Mouse (Mus musculus) layer of hippocampus, postnatal 25 days (tissue): ENCODE results near the gene Gskip. TPM values are rescaled to one million over a fixed set of nuclear protein-coding genes. Genes with fewer than 3 reads are reported as not detected.

Experiments
- DNase-seq, 2 experiments: peaks; one replicate each; pipeline ENCODE4 v3.0.0; 2022; ENCODE audit warnings: mixed read lengths in 2 of 2, low spot score in 1 of 2; ENCODE audit errors: extremely low spot score in 1 of 2
- total RNA-seq, 2 experiments: library from RNA; stranded (reverse); gene quantifications; 2 replicates each; pipeline ENCODE4 v1.2.3; 2021

Gskip gene
- total RNA-seq = 10 to 100 TPM; 23.3 to 27.1 TPM

- peak; percentile 17 to 31 for DNase-seq
Observed at GRCm38 (mm10) chr12:105683933-105684901, at the start of gene Gskip. Gskip (plus strand) TSS chr12:105684829.

DNA sequence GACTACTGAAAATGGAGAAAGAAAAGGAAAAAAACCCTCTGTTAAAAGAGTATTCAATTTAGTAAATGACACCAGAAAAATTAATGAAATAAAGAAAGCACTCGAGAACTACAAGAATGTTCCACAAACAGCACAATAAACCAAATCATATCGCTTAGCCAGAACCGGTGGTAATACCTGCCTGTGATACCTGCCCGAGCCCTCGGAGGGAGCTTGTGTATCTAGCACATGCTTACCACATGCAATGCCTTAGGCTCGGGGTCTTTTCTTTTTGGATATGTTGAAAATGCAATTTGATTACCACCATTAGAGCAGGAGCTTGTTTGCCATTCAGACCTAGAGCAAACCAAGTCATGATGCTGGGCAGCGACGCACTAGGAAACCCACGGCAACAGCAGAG is 48.1 kb upstream of the Gskip start:
- no peak for DNase-seq

- no peak for DNase-seq
Observed at GRCm38 (mm10) chr12:105637554-105637953, 47.1 kb upstream of the Gskip start.

DNA sequence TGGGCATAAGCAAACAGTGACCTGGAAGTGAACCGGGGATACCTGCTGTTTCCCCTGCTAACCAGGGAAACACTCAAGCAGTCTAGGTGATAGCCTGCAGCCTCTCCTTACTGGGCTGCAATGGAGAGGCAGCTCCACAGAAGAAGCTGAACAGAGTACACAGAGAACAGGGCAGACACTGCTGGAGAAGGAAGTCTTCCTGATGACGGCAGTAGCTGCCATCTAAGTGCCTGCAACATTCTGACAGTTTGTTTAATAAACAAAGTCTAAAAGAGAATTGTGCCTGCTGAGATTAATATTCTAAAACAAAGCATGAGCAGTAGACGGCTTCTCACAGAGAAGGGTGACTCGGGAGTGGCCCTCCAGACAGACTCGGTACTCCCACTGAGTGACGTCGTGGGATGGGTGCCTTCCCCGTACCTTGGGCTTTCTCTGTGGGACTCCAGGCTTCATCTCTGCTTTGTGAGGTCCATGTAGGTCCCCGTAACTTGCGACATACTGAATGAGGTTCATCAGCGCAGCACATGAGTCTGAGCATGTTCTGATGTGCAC is 41.8 kb upstream of the Gskip start:
- DNase-seq = no peak

DNA sequence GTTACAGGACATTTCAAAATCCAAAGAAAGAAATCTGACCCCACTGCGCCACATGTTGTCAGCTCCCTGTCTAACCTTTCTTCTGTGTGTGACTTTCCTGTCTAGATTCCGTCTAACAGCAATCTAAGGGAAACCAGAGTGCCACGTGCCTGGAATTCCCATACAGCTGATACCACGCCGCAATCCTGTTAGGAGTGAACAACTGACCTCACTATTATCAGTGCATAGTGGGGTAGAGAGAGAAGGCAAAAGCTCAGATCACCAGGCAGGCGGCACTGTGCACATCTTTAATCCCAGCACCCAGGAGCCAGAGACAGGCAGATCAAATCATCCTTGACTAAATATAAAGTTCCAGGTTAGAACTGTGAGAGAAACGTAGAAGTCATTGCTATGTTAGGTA is 28.8 kb upstream of the Gskip start:
- DNase-seq = no peak

GRCm38 (mm10) chr12:105676274-105676673 is 8.4 kb upstream of the Gskip start:
- no peak for DNase-seq

- no peak for DNase-seq
Observed at GRCm38 (mm10) chr12:105678211-105678610, 6.4 kb upstream of the Gskip start.

DNA sequence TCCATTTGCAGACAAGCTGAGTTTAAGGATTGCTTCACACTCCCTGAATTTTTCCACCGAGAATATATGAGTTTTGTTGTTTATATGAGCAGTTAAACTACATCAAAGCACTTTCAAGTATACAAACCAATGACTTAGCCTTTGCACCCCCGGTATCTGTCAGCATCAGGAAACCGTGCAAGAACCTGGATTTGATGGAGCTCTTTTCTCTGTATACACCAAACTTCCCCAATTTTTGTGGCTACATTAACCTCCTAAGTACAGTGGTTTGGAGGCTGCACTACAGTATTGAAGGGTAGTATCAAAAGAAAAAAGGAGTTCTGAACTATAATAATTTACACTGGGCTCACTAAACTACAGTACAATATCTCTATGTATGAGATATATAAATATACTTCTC is 5.9 kb upstream of the Gskip start:
- no peak for DNase-seq

DNA sequence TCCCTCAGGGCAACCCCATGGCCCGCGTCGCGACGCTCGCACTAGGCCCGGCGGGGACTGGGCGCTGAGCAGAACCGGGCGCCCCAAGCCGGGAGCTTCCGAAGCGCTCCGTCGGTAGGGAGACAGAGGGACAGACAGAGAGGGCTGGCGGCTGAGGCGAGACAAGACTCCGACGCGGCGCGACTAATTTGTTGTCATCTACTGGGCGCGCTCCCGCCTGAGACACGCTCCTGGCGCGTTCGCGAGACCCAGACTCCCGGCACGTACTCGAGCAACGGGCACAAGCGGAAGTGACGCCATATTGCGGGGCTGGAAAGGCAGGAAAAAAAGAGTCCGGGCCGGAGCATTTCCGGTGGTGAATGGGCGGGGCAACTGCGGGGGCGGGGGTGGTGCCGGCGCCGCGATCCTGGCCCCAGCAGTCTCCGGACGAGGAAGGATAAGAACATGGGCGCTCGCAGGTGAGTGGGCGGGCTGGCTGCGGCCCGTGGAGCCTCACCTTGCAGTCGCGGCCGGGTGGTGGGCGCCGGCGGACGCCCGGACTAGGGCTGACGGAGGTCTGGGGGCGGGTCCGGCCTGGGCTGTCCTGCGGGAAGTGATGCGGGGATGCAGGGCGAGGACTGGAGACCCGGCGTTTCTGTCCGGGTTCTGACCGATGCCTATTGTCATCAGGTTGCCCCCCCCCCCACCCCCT is 517 bp downstream of the Gskip start, which contains the start of gene Atg2b:
Gene Atg2b, minus strand, starts transcription at position 211 of the 691 bp plus-strand sequence.
- DNase-seq = peak; percentile 92 to 93

DNA sequence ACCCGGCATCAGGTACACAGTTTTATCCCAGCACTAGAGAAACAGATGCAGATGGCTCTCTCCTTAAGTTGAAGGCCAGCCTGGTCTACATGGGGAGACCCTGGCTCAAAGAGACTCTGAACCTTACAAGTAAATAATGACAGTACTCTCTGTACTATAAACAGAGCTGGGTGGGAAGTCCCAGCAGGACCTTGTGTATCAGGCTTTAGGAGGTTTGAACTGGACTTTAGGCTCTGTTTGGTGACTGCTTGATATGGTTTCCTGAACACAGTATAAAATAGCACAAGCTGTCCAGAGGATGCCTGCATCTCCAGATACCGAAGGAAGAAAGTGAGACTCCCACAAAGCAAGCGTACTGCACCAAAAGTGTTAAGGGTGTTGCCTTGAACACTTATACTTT is 2.2 kb downstream of the Gskip start:
- DNase-seq = no peak

- DNase-seq = no peak
Observed at GRCm38 (mm10) chr12:105687416-105687815, 2.8 kb downstream of the Gskip start.

GRCm38 (mm10) chr12:105688546-105688945 is 3.9 kb downstream of the Gskip start:
- no peak for DNase-seq

- no peak for DNase-seq
Observed at GRCm38 (mm10) chr12:105689435-105689834, 4.8 kb downstream of the Gskip start.

GRCm38 (mm10) chr12:105694021-105694420 is 9.4 kb downstream of the Gskip start:
- DNase-seq = no peak

GRCm38 (mm10) chr12:105695848-105696247 is 11.2 kb downstream of the Gskip start:
- DNase-seq = no peak

GRCm38 (mm10) chr12:105697104-105697780 is 12.6 kb downstream of the Gskip start:
- DNase-seq = no peak

DNA sequence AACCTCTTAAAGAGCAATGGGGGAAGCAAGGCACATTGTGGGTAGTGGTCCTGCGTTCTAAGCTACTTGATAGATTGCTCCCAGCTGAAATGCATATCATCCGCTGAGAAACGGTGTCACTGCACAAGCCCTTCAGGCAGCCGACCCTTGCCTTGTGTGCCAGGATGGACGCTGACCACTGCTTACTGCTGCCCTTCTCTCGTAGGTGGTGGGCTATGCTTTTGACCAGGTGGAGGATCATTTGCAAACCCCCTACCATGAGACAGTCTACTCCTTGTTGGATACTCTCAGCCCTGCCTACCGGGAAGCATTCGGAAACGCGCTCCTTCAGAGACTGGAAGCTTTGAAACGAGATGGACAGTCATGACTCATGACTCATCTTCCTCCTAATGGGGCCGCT is 15.8 kb downstream of the Gskip start:
- no peak for DNase-seq

- no peak for DNase-seq
Observed at GRCm38 (mm10) chr12:105705799-105706487, 21.3 kb downstream of the Gskip start, which contains the start of gene Ak7. Ak7 (plus strand) TSS chr12:105705976.

DNA sequence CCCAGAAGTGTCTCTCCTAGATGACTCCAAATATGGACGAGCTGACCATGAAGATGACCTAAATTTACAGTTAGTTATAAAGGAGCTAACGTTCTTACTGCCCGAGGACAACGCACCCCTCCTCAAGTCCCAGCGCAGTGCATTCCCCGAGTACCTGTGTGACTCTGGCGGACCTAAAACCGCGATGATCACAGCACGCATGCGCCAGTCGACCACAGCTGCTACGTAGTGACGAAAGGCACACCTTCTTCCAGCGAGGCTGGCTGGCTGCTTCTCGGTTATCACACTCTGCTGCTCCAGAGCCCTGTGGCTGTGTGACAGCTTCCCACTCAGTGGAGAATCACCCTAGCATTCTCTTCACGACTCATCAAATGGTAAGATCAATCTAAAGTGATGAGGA is 34.0 kb downstream of the Gskip start:
- DNase-seq = peak in 1 of 2 experiments; percentile 48

GRCm38 (mm10) chr12:105720196-105720595 is 35.6 kb downstream of the Gskip start:
- DNase-seq = no peak
